Mouse (Mus musculus): ENCODE measurements around the gene Gtf2a1l. TPM values are rescaled to one million over a fixed set of nuclear protein-coding genes. Genes with fewer than 3 reads are reported as not detected.

Gtf2a1l gene
- polyA plus RNA-seq, 1 experiment from 2014 or later: 0.49 TPM

DNA sequence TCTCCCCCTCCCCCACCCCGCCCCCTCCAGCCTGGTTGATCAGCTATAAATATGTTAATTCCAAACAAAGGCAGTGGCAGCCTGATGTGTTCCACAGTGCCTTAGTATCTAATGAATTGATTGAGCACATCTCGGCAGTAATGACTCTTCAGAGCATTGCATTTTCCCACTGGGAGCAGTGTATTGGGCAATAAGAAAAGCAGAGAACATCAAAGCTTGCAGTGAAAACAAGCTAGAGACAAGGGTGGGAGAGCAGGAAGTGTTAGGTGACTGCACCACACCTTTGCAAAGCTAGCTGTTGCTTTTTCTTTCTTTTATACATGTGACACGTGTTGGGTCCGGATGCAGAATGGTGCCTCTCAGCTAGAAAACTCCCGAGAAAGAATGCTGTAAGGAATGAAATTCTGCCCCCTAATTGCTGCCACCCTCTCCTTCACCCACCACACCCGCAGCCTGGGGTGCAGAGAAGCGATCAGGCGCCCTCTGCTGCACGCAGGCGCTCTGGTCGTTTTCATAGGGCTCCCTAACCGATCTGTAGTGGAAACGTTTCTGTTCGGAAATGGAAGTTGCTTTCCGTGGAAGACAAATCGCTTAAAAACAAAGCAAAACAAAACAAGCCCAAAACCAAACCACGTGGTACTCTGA, 84.5 kb downstream of the Gtf2a1l start:
- peak; percentile 63 for ATAC-seq (ENCODE audit: low FRiP score, low read depth)
- Histone ChIP-seq H3K36me3 (no peaks in the 10 kb centered on the region), H3K4me1 (replicated peaks) (peaks cover 25% of the 10 kb centered on the region), H3K27me3 (no peaks in the 10 kb centered on the region), H3K9me3 (no peaks in the 10 kb centered on the region), H3K9ac (no peak overlapping the region), H3K4me2 (peak overlapping the region; percentile 45), H3K27ac (replicated peaks) (peak overlapping the region; percentile 10), H3K4me3 (no peak overlapping the region)
- 5% methylated on average over 17 of the region's 17 CpGs for WGBS

DNA sequence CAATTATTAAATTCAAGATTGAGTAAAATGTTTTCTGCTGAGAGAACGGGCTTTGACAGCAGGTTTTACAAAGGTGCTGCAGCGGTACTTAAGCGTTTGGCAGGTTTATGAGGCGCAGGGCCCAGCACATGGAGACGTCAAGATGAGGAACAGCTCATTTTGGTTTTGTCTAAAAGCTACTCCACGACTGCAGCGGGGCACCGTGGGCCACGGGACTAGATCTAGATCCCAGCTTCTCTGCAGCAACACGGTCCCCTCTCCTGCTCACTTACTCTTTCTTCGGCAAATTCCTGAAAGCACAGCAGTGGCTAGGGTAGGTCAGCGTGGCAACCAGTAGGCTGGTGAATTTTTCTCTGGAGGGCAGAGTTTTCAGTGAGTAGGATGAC, 85.0 kb downstream of the Gtf2a1l start:
- Histone ChIP-seq H3K4me3 (no peak overlapping the region), H3K27me3 (no peaks in the 10 kb centered on the region), H3K27ac (replicated peaks) (peak overlapping the region; percentile 10; the same call in 1 of the 2 replicates), H3K9ac (no peak overlapping the region), H3K4me2 (peak overlapping the region; percentile 45), H3K9me3 (no peaks in the 10 kb centered on the region), H3K36me3 (no peaks in the 10 kb centered on the region), H3K4me1 (replicated peaks) (peaks cover 30% of the 10 kb centered on the region)
- ATAC-seq (ENCODE audit: low FRiP score, low read depth): no peak
- WGBS: 40% methylated on average over 12 of the region's 12 CpGs

DNA sequence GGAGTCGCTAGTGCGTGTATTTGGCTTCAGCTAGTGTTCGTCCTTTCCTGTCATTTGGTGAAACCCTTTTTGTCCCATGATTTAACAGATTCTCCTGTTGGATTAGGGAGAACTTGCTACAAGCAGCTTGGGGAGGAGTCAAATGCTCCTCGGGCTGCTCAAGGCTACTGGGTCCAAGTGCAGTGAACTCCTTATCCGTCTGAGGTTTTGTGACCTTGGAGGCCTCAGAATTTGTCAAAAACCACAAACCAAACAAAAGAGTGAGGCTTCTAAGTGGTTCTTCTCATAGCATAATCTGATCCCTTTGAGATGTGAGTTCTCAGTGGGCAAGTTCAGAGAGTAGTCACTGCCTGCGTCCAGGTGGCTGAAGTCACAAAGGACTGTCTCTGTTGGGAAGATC, 87.3 kb downstream of the Gtf2a1l start:
- H3K4me2 ChIP-seq: no peak overlapping the region
- H3K36me3 ChIP-seq: no peaks in the 10 kb centered on the region
- ATAC-seq (ENCODE audit: low FRiP score, low read depth): no peak
- H3K27me3 ChIP-seq: no peaks in the 10 kb centered on the region
- H3K4me1 ChIP-seq (replicated peaks): peaks cover 33% of the 10 kb centered on the region
- H3K4me3 ChIP-seq: no peak overlapping the region
- H3K9me3 ChIP-seq: no peaks in the 10 kb centered on the region
- WGBS: 67% methylated on average over 6 of the region's 6 CpGs
- no peak overlapping the region for H3K9ac ChIP-seq
- no peak overlapping the region for H3K27ac ChIP-seq (replicated peaks)

- no peak overlapping the region for H3K9ac ChIP-seq
- H3K36me3 ChIP-seq: no peaks in the 10 kb centered on the region
- H3K27ac ChIP-seq (replicated peaks): peak overlapping the region; percentile 58
- peak overlapping the region; percentile 22 for H3K4me2 ChIP-seq
- H3K4me3 ChIP-seq: no peak overlapping the region
- H3K27me3 ChIP-seq: no peaks in the 10 kb centered on the region
- H3K4me1 ChIP-seq (replicated peaks): peaks cover 27% of the 10 kb centered on the region
- peak; percentile 57 for ATAC-seq (ENCODE audit: low FRiP score, low read depth)
- H3K9me3 ChIP-seq: no peaks in the 10 kb centered on the region
- WGBS: 11% methylated on average over 9 of the region's 9 CpGs
These were observed 89.6 kb downstream of the Gtf2a1l start for GRCm38 (mm10) chr17:88758003-88758437.

DNA sequence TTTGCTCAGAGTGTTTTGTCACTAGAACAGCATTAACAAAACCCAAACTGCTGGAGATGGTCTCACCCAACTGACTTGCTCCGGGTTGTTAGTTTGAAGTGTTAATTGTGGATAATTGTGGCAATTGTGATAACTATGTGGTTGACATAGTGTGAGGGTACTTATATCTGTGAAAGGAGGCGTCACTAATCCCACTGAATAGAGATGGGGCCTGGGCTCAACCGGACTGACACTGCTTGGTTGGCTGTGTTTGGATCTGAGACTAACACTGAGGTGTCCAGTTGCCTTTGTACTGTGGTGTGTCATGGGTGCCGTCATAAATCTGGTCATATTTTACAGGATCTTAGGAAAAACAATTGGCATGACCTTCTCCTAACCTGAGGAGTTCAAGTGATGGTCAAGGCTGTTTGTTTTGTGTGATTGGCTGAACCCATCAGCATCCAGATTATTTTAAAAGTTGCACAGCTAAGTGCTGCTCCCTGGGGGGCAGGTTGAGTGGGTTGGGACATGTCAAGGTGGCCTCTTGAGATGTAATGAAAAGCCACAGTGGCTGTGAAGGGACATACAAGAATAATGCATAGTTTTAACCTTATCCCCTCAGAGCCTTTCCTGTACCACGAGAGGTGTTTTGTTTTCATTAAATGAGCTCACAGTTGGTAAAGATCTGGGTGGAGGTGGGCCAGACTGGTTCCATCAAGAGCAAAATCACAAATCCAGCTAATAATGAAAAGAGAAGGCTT, 95.1 kb downstream of the Gtf2a1l start:
- no peak overlapping the region for H3K9ac ChIP-seq
- no peaks in the 10 kb centered on the region for H3K36me3 ChIP-seq
- H3K9me3 ChIP-seq: no peaks in the 10 kb centered on the region
- H3K4me1 ChIP-seq (replicated peaks): peaks cover 2% of the 10 kb centered on the region
- H3K4me2 ChIP-seq: no peak overlapping the region
- ATAC-seq (ENCODE audit: low FRiP score, low read depth): peak; percentile 40
- WGBS: 20% methylated on average over 5 of the region's 5 CpGs
- no peaks in the 10 kb centered on the region for H3K27me3 ChIP-seq
- no peak overlapping the region for H3K4me3 ChIP-seq
- H3K27ac ChIP-seq (replicated peaks): no peak overlapping the region

- ATAC-seq (ENCODE audit: low FRiP score, low read depth): peak; percentile 85
- Histone ChIP-seq H3K27me3 (no peaks in the 10 kb centered on the region), H3K27ac (replicated peaks) (no peak overlapping the region), H3K36me3 (no peaks in the 10 kb centered on the region), H3K4me2 (no peak overlapping the region), H3K4me1 (replicated peaks) (no peaks in the 10 kb centered on the region), H3K9ac (no peak overlapping the region), H3K9me3 (no peaks in the 10 kb centered on the region), H3K4me3 (no peak overlapping the region)
- WGBS: 23% methylated on average over 3 of the region's 3 CpGs
These were observed 95.7 kb downstream of the Gtf2a1l start for GRCm38 (mm10) chr17:88764136-88764485.

Other genes with a start within 250 kb of the Gtf2a1l start
- 8.5 TPM in 2 replicates for gene Foxn2, start 227.9 kb upstream of the Gtf2a1l start, polyA plus RNA-seq (2015; fragmentation: Nextera tagmentation; extraction: Ambion mirVana)
- 38.8 and 41.1 TPM in 2 replicates for gene Ppp1r21, start 138.5 kb upstream of the Gtf2a1l start, polyA plus RNA-seq (2015; fragmentation: Nextera tagmentation; extraction: Ambion mirVana)
- 1.7 and 2.0 TPM in 2 replicates for gene Ston1, start 71.0 kb upstream of the Gtf2a1l start, polyA plus RNA-seq (2015; fragmentation: Nextera tagmentation; extraction: Ambion mirVana)
- 2.5 and 2.8 TPM in 2 replicates for gene Lhcgr, start 123.3 kb downstream of the Gtf2a1l start, polyA plus RNA-seq (2015; fragmentation: Nextera tagmentation; extraction: Ambion mirVana)

Measured in hindbrain, embryonic 15.5 days (tissue).